Mouse (Mus musculus): Measurements from ENCODE around the gene Pxn.

DNA sequence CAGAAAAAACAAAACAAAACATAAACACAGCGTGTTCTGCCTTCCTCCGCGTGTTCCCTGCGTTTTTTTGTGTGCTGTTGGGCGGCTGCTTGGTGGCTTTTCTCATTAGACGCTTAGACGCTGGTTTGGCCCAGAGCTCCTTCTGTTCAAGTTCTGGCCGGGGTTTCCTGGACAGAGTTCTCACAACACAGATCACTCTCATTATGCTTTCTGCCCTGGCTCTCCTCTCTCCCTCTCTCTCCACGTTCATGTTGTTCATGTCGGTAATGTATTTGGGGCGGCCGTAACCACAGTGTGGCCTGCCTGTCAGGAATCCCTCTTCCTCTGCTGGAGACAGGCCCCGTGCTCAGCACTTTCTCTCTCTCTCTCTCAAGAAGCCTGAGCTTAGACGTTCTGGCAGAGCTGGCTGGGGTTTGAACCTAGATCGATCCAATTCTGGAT is 2.9 kb downstream of the Pxn start:
- no peak for TF ChIP-seq CTCF (IDR thresholded peaks at IDR 0.05; ENCODE audit: borderline replicate concordance, insufficient read depth, low read depth, low read length)
- no peak for TF ChIP-seq POLR2A (IDR thresholded peaks at IDR 0.05; ENCODE audit: borderline replicate concordance, insufficient read depth, low read length)

All from cerebellum, adult 2 months (tissue).